Mouse (Mus musculus): ENCODE results near the gene Slc12a8.
A peak's percentile ranks its signal among the peaks of the same experiment; 100 is the strongest.

Gene Slc12a8

DNA sequence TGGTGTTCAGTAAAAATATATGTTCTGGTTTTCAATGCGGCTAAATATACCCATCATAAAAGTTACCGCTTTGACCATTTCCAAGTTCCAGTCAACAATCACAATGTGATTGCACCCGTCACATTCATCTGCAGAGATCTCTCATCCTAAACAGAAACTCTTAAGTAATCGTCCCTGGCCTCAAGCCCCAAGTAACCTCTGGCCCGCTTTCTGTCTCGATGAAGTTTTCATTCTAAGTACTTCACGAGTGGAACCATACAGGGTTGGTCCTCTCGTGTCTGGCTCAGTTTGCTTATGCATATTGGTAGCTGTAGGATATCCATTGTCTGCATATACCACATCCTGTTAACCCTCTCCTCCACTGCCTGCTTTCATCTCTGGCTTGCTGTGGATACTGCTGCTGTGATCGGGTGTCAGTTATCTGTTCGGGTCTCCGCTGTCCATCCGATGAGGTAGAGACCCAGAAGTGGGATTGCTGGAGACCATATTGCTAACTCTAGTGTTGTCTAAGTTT is 181.2 kb downstream of the Slc12a8 start:
- DNase-seq (ENCODE audit: low spot score), result peak; percentile 60

DNA sequence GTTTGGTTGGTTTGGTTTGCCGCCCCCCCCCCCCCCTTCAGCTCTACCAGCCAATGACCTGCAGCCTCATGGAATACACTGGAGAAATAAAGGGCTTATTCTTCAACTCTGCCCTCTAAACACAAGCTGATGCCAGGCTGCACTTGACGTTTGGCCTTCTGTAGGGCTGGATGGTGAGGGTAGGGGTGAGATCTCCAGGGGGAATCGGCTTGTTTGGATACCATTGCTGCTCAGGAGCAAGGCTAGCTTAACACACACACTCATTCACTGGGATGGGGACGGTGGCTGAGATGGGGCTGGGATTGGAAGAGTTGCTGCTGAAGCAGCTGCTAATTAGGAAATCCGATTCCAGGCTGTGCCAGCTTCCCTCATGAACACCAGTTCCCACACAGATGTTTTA is 183.5 kb downstream of the Slc12a8 start:
- no peak for DNase-seq (ENCODE audit: low spot score)

DNA sequence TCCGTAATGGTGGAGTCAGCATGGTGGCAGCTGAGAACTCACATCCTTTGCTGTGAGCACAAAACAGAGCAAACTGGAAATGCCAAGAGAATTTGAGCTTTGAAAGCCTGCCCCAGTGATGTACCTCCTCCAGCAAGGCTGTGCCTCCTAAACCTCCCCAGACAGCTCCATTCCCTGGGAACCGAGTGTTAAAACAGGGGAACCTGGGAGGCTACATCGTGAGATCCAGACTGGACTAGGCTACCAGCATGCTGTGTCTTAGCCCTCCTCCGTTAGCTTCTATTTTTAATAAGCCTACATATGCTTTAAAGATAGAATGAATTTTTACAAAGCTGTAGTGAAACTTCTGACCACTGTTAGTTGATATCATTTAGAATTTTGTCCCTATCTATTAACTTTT is 184.7 kb downstream of the Slc12a8 start:
- no peak for DNase-seq (ENCODE audit: low spot score)

DNA sequence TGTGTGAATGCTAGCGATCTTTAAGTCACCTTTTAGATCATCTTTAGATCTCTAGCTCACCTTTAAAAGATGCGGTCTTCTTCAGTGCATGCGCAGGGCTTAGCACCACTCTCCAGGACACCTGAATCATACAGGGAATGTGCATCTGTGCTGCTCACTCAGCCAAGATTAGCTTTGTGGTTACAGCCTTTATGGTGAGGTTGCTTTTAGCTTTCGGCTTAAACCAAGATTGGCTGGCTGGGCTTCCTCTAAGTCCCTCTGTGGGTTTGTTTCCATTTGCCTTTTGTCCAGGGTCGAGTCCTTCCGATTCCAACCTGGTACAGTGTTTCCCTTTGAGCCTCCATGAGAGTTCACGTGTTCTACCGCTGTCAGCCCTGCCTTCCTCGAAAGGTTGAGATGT is 187.2 kb downstream of the Slc12a8 start:
- DNase-seq (ENCODE audit: low spot score), result no peak

DNA sequence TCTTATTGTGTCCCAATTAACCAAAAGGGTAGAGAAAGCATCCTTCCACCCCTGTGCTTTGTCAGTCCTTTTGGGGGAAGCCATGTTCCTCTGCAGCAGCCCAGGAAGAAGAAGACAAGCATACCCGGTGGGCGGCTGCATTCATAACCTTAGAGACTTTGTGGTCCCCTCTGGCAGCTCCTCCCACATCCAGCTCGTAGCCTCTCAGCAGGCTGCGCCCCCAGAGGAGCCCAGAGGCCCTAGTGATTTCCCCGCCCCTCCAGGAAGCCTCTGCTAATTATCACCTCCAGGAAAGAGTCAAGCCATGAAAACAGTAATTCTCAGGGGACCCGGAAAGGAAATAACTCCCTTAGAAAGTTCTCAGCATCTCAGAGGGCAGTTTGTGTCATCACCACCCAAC is 188.1 kb downstream of the Slc12a8 start:
- DNase-seq (ENCODE audit: low spot score), result peak; percentile 39

DNA sequence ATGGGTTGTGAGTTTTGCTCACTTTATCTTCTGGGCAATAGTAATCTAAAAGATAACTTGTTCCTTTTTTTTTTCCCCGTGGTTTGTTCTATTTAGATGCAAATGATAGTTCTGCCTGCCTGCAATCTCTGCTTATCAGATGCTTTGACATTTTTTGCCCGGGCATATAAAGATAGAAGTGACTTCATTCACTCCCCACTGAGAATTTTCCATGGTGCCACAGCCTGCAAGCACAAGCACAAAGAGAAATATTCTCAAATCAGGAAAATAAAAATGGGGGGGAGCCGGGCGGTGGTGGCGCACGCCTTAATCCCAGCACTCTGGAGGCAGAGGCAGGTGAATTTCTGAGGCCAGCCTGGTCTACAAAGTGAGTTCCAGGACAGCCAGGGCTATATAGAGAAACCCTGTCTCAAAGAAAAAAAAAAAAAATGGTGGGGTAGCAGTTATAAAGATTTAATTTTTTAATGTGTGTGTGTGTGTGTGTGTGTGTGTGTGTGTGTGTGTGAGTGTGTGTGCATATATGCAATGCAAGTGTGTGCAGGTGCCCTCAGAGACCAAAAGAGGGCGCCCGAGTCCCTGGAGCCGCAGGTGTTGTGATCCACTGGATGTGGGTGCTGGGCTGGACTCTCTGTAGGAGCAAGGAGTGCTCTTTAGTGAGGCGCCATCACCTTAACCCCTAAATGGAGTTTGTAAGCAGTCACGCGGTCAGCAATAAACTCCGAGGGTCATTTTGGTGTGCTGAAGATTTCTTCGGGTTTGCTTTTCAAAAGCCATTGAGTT is 189.2 kb downstream of the Slc12a8 start:
- DNase-seq (ENCODE audit: low spot score), result no peak

DNA sequence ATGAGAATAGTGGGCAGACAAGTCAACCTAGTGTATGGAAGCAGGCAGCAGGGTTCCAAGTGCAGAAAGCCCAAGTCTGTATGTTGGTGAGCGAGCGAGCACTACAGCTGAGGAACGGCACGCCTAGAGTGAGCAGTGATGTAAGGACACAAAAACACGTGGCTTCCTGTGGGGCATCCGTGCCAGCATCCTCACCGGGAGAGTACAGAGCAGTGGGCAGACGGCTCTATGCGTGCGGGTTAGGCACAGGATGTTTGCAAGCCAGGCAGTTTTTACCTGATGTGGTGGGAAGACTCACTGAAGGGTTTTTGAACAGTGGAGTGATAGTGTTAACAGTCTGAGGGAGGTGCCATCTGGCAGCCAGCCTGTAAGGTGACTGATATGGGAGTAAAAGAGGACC is 190.9 kb downstream of the Slc12a8 start:
- DNase-seq (ENCODE audit: low spot score), result peak; percentile 82

DNA sequence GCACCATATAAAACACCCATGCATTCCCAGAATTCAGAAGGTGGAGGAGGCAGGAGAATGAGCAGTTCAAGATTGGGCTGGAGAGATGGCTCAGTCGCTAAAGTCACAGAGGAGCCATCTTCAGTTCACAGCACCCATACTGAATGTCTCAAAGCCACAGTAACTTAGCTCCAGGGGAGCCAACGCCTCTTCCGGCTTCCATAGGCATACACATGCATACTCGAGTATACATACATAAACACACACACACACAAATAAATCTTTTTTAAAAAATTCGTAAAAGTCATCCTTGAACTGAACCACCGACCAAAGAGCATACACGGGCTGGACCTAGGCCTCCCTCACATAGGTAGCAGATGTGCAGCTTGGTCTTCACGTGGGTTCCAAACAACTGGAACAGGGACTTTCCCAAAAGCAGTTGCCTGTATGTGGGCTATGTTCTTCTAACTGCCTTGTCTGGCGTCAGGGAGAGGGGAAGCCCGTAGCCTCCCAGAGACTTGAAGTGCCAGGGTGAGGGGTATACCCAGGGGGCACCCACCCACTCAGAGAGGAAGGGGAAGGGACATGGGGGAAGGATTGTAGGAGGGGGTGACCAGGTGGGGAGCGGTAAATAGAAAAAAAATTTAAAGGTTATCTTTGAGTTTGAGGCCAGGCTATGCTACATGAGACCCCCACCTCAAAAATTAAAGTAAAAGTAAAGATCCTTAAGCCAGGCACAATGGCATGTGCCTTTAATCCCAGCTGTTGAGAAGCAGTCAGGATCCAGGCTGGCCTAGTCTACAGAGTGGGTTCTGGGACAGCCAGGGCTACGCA is 191.7 kb downstream of the Slc12a8 start:
- no peak for DNase-seq (ENCODE audit: low spot score)
